Mouse (Mus musculus) ES-Bruce4 (cell line): ENCODE measurements at regions not wholly inside any gene's neighbourhood (a gene's known extent, or its start where the extent isn't known, plus 50 kb on each side); places are given as distances from the start of the nearest gene placed in this dataset.

Experiments used
- H3K27ac ChIP-seq: 2 replicates; pipeline ENCODE4 v1.5.1; 2012; ENCODE audit warnings: low read length, inconsistent platforms; ENCODE audit not compliant: insufficient read depth
- H3K27me3 ChIP-seq: 2 replicates; pipeline ENCODE4 v1.6.1; 2012; ENCODE audit warnings: mild to moderate bottlenecking, low read length, inconsistent platforms; ENCODE audit not compliant: control insufficient read depth, poor library complexity, insufficient read depth, severe bottlenecking
- H3K36me3 ChIP-seq: 2 replicates; pipeline ENCODE4 v1.6.1; 2012; ENCODE audit warnings: inconsistent platforms, mild to moderate bottlenecking, low read length, moderate library complexity; ENCODE audit not compliant: control insufficient read depth, poor library complexity, insufficient read depth, severe bottlenecking
- H3K4me1 ChIP-seq: one replicate; pipeline ENCODE4 v1.8.1; 2011; ENCODE audit warnings: low read length; ENCODE audit not compliant: control insufficient read depth, insufficient read depth
- H3K4me3 ChIP-seq: 2 replicates; pipeline ENCODE4 v1.5.1; 2011; ENCODE audit warnings: low read depth, mild to moderate bottlenecking, low read length
- H3K9ac ChIP-seq: 2 replicates; pipeline ENCODE4 v1.6.1; 2012; ENCODE audit warnings: low read depth, mild to moderate bottlenecking, inconsistent platforms; ENCODE audit not compliant: poor library complexity, severe bottlenecking
- H3K9me3 ChIP-seq: replicated peaks from 2 replicates; pipeline ENCODE4 v1.6.1; 2012; ENCODE audit warnings: mild to moderate bottlenecking, low read length, inconsistent platforms; ENCODE audit not compliant: control insufficient read depth, poor library complexity, insufficient read depth, severe bottlenecking
- CTCF ChIP-seq: IDR thresholded peaks from one replicate; pipeline ENCODE4 v1.8.1; 2011; ENCODE audit warnings: low read depth, low read length
- EP300 ChIP-seq: IDR thresholded peaks from 2 replicates; pipeline ENCODE4 v1.6.1; 2011; ENCODE audit warnings: low read depth, low read length; ENCODE audit not compliant: insufficient read depth
- POLR2A ChIP-seq: IDR thresholded peaks from one replicate; pipeline ENCODE4 v1.8.1; 2011; ENCODE audit warnings: low read length; ENCODE audit not compliant: insufficient read depth

DNA sequence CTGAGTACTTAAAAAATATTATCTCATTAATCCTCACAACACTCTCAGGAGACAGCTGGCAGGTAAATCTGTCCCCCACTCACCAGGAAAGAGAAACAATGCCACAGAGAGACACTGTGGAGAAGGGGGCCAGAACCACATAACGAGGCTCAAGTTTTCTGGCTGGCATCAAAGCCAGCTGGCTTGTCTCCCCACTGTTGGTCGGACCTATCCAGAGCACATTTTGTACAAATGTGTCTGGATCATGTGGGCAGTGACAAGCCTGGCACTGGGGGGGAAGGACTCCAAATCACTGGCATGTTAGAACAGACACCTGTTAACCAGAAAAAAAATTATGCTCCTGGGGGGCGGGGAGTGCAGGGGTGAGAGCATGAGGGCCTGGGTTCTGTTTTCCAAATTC lies 179.4 kb downstream of the 3110018I06Rik start:
- Histone ChIP-seq H3K4me3 (no peak overlapping the region), H3K4me1 (no peaks in the 10 kb centered on the region), H3K9me3 (no peaks in the 10 kb centered on the region), H3K36me3 (no peaks in the 10 kb centered on the region), H3K9ac (no peak overlapping the region), H3K27me3 (no peaks in the 10 kb centered on the region), H3K27ac (no peak overlapping the region)
- TF ChIP-seq EP300 (no peak), CTCF (no peak), POLR2A (no peak)

DNA sequence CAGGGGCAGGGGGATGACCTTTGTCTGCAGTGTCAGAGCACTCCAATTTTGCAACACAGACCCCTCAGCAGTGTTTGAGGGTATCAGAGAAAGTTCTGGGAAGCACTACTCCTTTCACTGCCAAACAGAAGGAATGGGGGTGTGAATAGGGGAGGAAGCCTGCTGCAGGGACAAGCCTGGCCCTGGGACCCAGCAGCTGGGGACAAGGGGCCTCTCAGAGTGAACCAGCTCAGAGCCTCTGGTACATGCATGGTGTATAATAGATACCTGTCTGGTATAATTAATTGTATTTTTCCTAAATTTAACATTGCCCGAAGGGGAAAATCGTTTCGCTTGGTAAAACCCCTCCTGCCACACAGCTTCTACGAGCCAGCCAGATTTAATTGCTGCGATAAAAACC lies 180.6 kb downstream of the 3110018I06Rik start:
- no peak overlapping the region for H3K9ac ChIP-seq
- H3K27me3 ChIP-seq = no peaks in the 10 kb centered on the region
- TF ChIP-seq EP300 = no peak
- H3K9me3 ChIP-seq = no peaks in the 10 kb centered on the region
- H3K27ac ChIP-seq = no peak overlapping the region
- no peaks in the 10 kb centered on the region for H3K4me1 ChIP-seq
- H3K36me3 ChIP-seq = no peaks in the 10 kb centered on the region
- no peak overlapping the region for H3K4me3 ChIP-seq

DNA sequence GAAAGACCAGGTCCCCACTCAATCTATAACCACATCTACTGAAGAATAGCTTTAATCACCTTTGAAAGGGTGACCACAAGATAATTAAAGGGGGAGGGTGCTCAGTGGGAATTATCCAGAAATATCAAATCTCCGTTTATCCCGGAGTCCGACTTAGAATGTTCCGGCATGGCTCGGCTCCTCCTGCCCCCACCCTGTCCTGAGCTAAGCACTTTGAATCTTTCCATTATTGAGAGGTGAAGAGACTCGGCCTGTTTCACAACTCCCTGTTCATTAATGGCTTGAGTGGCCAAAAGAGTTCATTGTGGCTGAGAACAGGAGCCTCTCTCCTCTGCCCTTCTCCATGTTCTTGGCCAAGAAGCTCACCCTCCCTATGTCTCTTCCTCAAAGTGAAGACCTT lies 181.0 kb downstream of the 3110018I06Rik start:
- Histone ChIP-seq H3K27me3 (no peaks in the 10 kb centered on the region), H3K9ac (no peak overlapping the region), H3K4me1 (no peaks in the 10 kb centered on the region), H3K9me3 (no peaks in the 10 kb centered on the region), H3K4me3 (no peak overlapping the region), H3K27ac (no peak overlapping the region), H3K36me3 (no peaks in the 10 kb centered on the region)
- TF ChIP-seq CTCF = no peak
- TF ChIP-seq POLR2A = no peak
- TF ChIP-seq EP300 = no peak

DNA sequence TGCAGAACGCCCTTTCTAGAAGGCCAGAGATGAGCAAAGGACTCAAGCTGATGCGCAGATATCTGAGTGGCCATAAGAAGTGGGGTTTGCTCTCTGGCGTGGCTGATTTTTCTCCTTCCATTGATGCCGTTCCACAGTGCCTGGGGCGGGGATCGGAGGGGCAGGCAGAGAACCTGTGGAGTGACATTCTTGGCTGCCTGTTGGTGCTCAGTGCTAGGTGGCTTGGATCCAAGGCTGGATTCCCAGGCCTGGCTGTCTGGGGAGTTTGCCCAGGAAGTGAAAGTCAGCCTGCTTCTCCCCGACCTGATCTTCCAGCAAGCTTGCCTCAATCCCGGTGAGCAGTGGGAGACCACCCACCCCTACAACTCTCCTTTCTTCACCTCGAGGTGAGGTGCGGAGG lies 181.5 kb downstream of the 3110018I06Rik start:
- Histone ChIP-seq H3K4me1 (no peaks in the 10 kb centered on the region), H3K27ac (no peak overlapping the region), H3K27me3 (no peaks in the 10 kb centered on the region), H3K36me3 (no peaks in the 10 kb centered on the region), H3K9ac (no peak overlapping the region), H3K9me3 (no peaks in the 10 kb centered on the region), H3K4me3 (no peak overlapping the region)
- TF ChIP-seq POLR2A (no peak), EP300 (no peak), CTCF (no peak)

DNA sequence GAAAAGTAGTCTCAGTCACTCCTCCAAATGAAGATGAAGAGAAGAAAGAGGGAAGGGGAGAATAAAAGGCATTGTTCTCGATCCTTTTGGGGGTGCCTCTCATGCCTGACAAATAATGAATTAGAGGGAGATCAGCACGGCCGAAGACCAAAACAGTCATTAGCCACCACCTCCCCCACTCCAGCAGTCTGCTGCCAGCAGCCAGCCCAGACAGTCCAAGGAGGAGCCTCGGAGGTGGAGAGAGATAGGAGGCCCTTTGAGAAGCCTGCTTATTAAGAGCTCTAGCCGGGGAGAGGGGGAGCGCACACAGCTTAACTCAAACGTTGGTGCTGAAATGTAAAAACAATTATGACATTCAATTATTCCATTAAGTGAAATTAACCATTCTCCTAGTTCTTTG lies 188.6 kb downstream of the 3110018I06Rik start:
- Histone ChIP-seq H3K9me3 (no peaks in the 10 kb centered on the region), H3K27me3 (no peaks in the 10 kb centered on the region), H3K9ac (no peak overlapping the region), H3K4me1 (no peaks in the 10 kb centered on the region), H3K36me3 (no peaks in the 10 kb centered on the region), H3K4me3 (no peak overlapping the region), H3K27ac (no peak overlapping the region)
- TF ChIP-seq POLR2A (no peak), CTCF (no peak), EP300 (no peak)

DNA sequence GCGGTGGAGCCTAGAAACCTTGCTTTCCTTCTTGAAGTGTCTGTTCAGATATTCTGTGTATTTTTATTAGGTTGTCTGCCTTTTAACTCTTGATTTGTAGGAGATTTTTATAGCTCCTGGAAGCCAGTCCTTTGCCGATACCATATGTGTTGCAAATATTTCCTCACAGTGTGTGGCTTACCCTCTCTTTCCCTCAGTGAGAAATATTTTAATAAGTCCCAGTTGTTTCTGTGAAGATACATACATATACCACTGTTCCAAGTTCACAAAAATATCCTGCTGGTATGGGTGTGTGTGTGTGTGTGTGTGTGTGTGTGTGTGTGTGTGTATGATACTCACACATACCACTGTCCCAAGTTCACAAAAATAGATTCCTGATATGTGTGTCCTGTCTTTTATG lies 199.0 kb downstream of the 3110018I06Rik start:
- Histone ChIP-seq H3K9ac (no peak overlapping the region), H3K4me3 (no peak overlapping the region), H3K4me1 (no peaks in the 10 kb centered on the region), H3K27ac (no peak overlapping the region), H3K36me3 (no peaks in the 10 kb centered on the region), H3K27me3 (no peaks in the 10 kb centered on the region), H3K9me3 (no peaks in the 10 kb centered on the region)
- TF ChIP-seq EP300 = no peak
- no peak for TF ChIP-seq POLR2A
- no peak for TF ChIP-seq CTCF
